10 mouse cellular contexts compared by ENCODE assay signal in genomic region chrX:135569467-135569866, GRCm38 (mm10). TPM values are rescaled to one million over a fixed set of nuclear protein-coding genes. Genes with fewer than 3 reads are reported as not detected.
A peak's percentile ranks its signal among the peaks of the same experiment; 100 is the strongest.
DNase-seq lines count a peak whose midpoint lies in the region; ATAC-seq and TF ChIP-seq lines count a peak whose summit lies in the region.
"Not testable (repeated sequence)": the region's sequence is repeated elsewhere in the genome, so short reads cannot be mapped to it uniquely, and the experiment has no call there.
"Had no signal": no experiment of that assay in that cellular context is flagged by ENCODE, and none has a peak within 500 bp of the region (broad histone marks: within the 10 kb centered on the region; RNA-seq: fewer than 3 reads in every experiment).

No protein-coding gene starts in this region.

- not testable (repeated sequence) for H3K4me3 ChIP-seq in bone marrow, adult 2 months (replicated peaks; ENCODE audit: control insufficient read depth, low read depth, low read length); embryonic facial prominence, embryonic 11.5 days (ENCODE audit: low read depth, low read length); kidney, adult 2 months (ENCODE audit: insufficient read depth, low read depth, low read length); midbrain, embryonic 12.5 days

- not testable (repeated sequence) for TF ChIP-seq POLR2A in bone marrow, adult 2 months (IDR thresholded peaks at IDR 0.05; ENCODE audit: borderline replicate concordance, control insufficient read depth, low read depth, low read length); kidney, adult 2 months (IDR thresholded peaks at IDR 0.05; ENCODE audit: low read depth, low read length)

- 0 out of 2 replicates have a peak, but pooled peaks have one; percentile 39 for ATAC-seq in embryonic facial prominence, embryonic 11.5 days (replicated peaks; ENCODE audit: insufficient number of reproducible peaks, low FRiP score, low TSS enrichment, low read depth)
- ATAC-seq in midbrain, embryonic 12.5 days (ENCODE audit: low FRiP score, low read depth), result peak; percentile 72

- intact Hi-C loops in left cerebral cortex, postnatal 36 days (cut with DNase I), result not testable (repeated sequence)

- DNase-seq in B cell, adult 2 months, result peak; percentile 37 to 64
- peak; percentile 72 for DNase-seq in embryonic facial prominence, embryonic 11.5 days (ENCODE audit: low spot score)
- peak; percentile 53 to 58 for DNase-seq in heart, adult 18-20 months
- peak; percentile 65 for DNase-seq in kidney, adult 2 months
- DNase-seq in left cerebral cortex, postnatal 36 days (ENCODE audit: low spot score in 2 of 2), result peak; percentile 31 to 56
- DNase-seq in skeletal muscle tissue, adult 2 months (ENCODE audit: low read depth, low spot score), result peak; percentile 11

- peak; percentile 49 for TF ChIP-seq CTCF in bone marrow, adult 2 months (IDR thresholded peaks at IDR 0.05; ENCODE audit: control insufficient read depth, insufficient read depth, low read length)
- peak; percentile 68 for TF ChIP-seq CTCF in kidney, adult 2 months (conservative IDR thresholded peaks at IDR 0.05; ENCODE audit: insufficient read depth, insufficient read length, low read depth, low read length)

- H3K4me1 ChIP-seq in bone marrow, adult 2 months (ENCODE audit: control insufficient read depth, insufficient read depth, low read length); embryonic facial prominence, embryonic 11.5 days (ENCODE audit: control insufficient read depth, insufficient read depth, low read length); kidney, adult 2 months (ENCODE audit: control insufficient read depth, insufficient read depth, low read length); midbrain, embryonic 12.5 days: not testable (repeated sequence)

- not testable (repeated sequence) for H3K27ac ChIP-seq in bone marrow, adult 2 months (ENCODE audit: control insufficient read depth, insufficient read depth, low read depth, low read length, poor library complexity); embryonic facial prominence, embryonic 11.5 days (replicated peaks; ENCODE audit: low read depth, low read length); kidney, adult 2 months (ENCODE audit: insufficient read depth, low read depth, low read length); midbrain, embryonic 12.5 days (replicated peaks)

- not testable (repeated sequence) for H3K27me3 ChIP-seq in embryonic facial prominence, embryonic 11.5 days (ENCODE audit: control insufficient read depth, insufficient read depth, low read length); kidney, adult 2 months (replicated peaks; ENCODE audit: control insufficient read depth, insufficient read depth, low read length); midbrain, embryonic 12.5 days

- not testable (repeated sequence) for H3K9ac ChIP-seq in embryonic facial prominence, embryonic 11.5 days (replicated peaks; ENCODE audit: low read length); midbrain, embryonic 12.5 days (replicated peaks)

- not testable (repeated sequence) for H3K4me2 ChIP-seq in embryonic facial prominence, embryonic 11.5 days (ENCODE audit: low read depth, low read length); midbrain, embryonic 12.5 days (replicated peaks)

- not testable (repeated sequence) for H3K36me3 ChIP-seq in embryonic facial prominence, embryonic 11.5 days (replicated peaks; ENCODE audit: control insufficient read depth, insufficient read depth, low read depth, low read length); kidney, adult 2 months (ENCODE audit: control insufficient read depth, insufficient read depth, low read length); midbrain, embryonic 12.5 days

- H3K9me3 ChIP-seq in embryonic facial prominence, embryonic 11.5 days (replicated peaks; ENCODE audit: control insufficient read depth, low read length); midbrain, embryonic 12.5 days: not testable (repeated sequence)

- 30% methylated on average over 2 of the region's 2 CpGs for WGBS in bone marrow, adult 2 months
- 0% methylated on average over 1 of the region's 2 CpGs for whole genome bisulfite sequencing in embryonic facial prominence, embryonic 11.5 days
- 0% methylated on average over 1 of the region's 2 CpGs for WGBS in kidney, adult 2 months
- WGBS in midbrain, embryonic 12.5 days, result 36% methylated on average over 1 of the region's 2 CpGs

RNA-seq across cellular contexts. Expression of gene Nxf7, which starts 29.1 kb away (rescaled TPM):
- not detected in 2 replicates for polyA plus RNA-seq in bone marrow, adult 2 months (2011; ENCODE audit: insufficient read depth, insufficient read length, low replicate concordance, missing spikeins)
- polyA plus RNA-seq in embryonic facial prominence, embryonic 11.5 days (2014; fragmentation: Nextera tagmentation; extraction: Ambion mirVana), result 0.08 TPM in 1 of 2 replicates, not detected in the other
- total RNA-seq in heart, adult 18-20 months (2021), result not detected
- not detected in 2 replicates for polyA plus RNA-seq in kidney, adult 2 months (2012; rRNA removed)
- total RNA-seq in left cerebral cortex, postnatal 36 days (2021), result 1 to 10 TPM; 4.1 to 4.4 TPM
- not detected in 2 replicates for polyA plus RNA-seq in midbrain, embryonic 12.5 days (2016; fragmentation: Nextera tagmentation; extraction: Ambion mirVana)
- total RNA-seq: G1E had no signal
- polyA plus RNA-seq: G1E; heart, embryonic 13.5 days had no signal

RNA-seq across cellular contexts. Expression of gene Prame, which starts 58.0 kb away (rescaled TPM):
- polyA plus RNA-seq in bone marrow, adult 2 months (2011; ENCODE audit: insufficient read depth, insufficient read length, low replicate concordance, missing spikeins), result not detected in 2 replicates
- 0.25 TPM in 1 of 2 replicates, not detected in the other for polyA plus RNA-seq in embryonic facial prominence, embryonic 11.5 days (2014; fragmentation: Nextera tagmentation; extraction: Ambion mirVana)
- not detected for total RNA-seq in heart, adult 18-20 months (2021)
- not detected in 2 replicates for polyA plus RNA-seq in kidney, adult 2 months (2012; rRNA removed)
- not detected for total RNA-seq in left cerebral cortex, postnatal 36 days (2021)
- not detected in 2 replicates for polyA plus RNA-seq in midbrain, embryonic 12.5 days (2016; fragmentation: Nextera tagmentation; extraction: Ambion mirVana)
- total RNA-seq: G1E had no signal
- polyA plus RNA-seq: G1E; heart, embryonic 13.5 days had no signal

Comparison
In these comparisons a context has a peak if more than half of its experiments do, and no peak if none do; other contexts are left out.
1. DNase-seq: peak in every context shown above with its lines; median percentile 72 in embryonic facial prominence, embryonic 11.5 days; 65 in kidney, adult 2 months; 56 in heart, adult 18-20 months; 50 in B cell, adult 2 months; 44 in left cerebral cortex, postnatal 36 days; 11 in skeletal muscle tissue, adult 2 months.